Mouse (Mus musculus): ENCODE data around the gene Insyn1. TPM values are rescaled to one million over a fixed set of nuclear protein-coding genes. Genes with fewer than 3 reads are reported as not detected.

Gene Insyn1
- total RNA-seq, 2 experiments from 2014 or later = not detected

- ATAC-seq (replicated peaks; ENCODE audit: poor library complexity, severe bottlenecking) = no peak
Measured at GRCm38 (mm10) chr9:58473211-58473815, 15.1 kb upstream of the Insyn1 start.

GRCm38 (mm10) chr9:58487076-58487475, 1.3 kb upstream of the Insyn1 start:
- no peak for ATAC-seq (replicated peaks; ENCODE audit: poor library complexity, severe bottlenecking)

GRCm38 (mm10) chr9:58489133-58489864, 896 bp downstream of the Insyn1 start:
- ATAC-seq (replicated peaks; ENCODE audit: poor library complexity, severe bottlenecking) = no peak

- ATAC-seq (replicated peaks; ENCODE audit: poor library complexity, severe bottlenecking) = no peak
Measured at GRCm38 (mm10) chr9:58489865-58490165, 1.4 kb downstream of the Insyn1 start.

- ATAC-seq (replicated peaks; ENCODE audit: poor library complexity, severe bottlenecking) = no peak
Measured at GRCm38 (mm10) chr9:58490391-58490790, 2.0 kb downstream of the Insyn1 start.

- ATAC-seq (replicated peaks; ENCODE audit: poor library complexity, severe bottlenecking) = no peak
Measured at GRCm38 (mm10) chr9:58495035-58495434, 6.6 kb downstream of the Insyn1 start.

GRCm38 (mm10) chr9:58496470-58497182, 8.2 kb downstream of the Insyn1 start:
- ATAC-seq (replicated peaks; ENCODE audit: poor library complexity, severe bottlenecking) = no peak; the same call in 1 of the 2 replicates

- no peak for ATAC-seq (replicated peaks; ENCODE audit: poor library complexity, severe bottlenecking)
Measured at GRCm38 (mm10) chr9:58497942-58498341, 9.5 kb downstream of the Insyn1 start.

GRCm38 (mm10) chr9:58500946-58501345, 12.5 kb downstream of the Insyn1 start:
- ATAC-seq (replicated peaks; ENCODE audit: poor library complexity, severe bottlenecking) = no peak

GRCm38 (mm10) chr9:58507216-58508005, 19.0 kb downstream of the Insyn1 start:
- ATAC-seq (replicated peaks; ENCODE audit: poor library complexity, severe bottlenecking) = no peak

GRCm38 (mm10) chr9:58510452-58510851, 22.0 kb downstream of the Insyn1 start:
- peak; percentile 83 for ATAC-seq (replicated peaks; ENCODE audit: poor library complexity, severe bottlenecking)

GRCm38 (mm10) chr9:58513749-58514148, 25.3 kb downstream of the Insyn1 start:
- ATAC-seq (replicated peaks; ENCODE audit: poor library complexity, severe bottlenecking) = no peak

- ATAC-seq (replicated peaks; ENCODE audit: poor library complexity, severe bottlenecking) = no peak
Measured at GRCm38 (mm10) chr9:58516480-58516879, 28.1 kb downstream of the Insyn1 start.

GRCm38 (mm10) chr9:58517866-58518750, 29.7 kb downstream of the Insyn1 start:
- peak; percentile 64 for ATAC-seq (replicated peaks; ENCODE audit: poor library complexity, severe bottlenecking)

GRCm38 (mm10) chr9:58519953-58520352, 31.6 kb downstream of the Insyn1 start:
- no peak for ATAC-seq (replicated peaks; ENCODE audit: poor library complexity, severe bottlenecking)

GRCm38 (mm10) chr9:58520816-58521581, 32.6 kb downstream of the Insyn1 start:
- ATAC-seq (replicated peaks; ENCODE audit: poor library complexity, severe bottlenecking) = no peak

- ATAC-seq (replicated peaks; ENCODE audit: poor library complexity, severe bottlenecking) = peak; percentile 31
Measured at GRCm38 (mm10) chr9:58521883-58522423, 33.5 kb downstream of the Insyn1 start.

- ATAC-seq (replicated peaks; ENCODE audit: poor library complexity, severe bottlenecking) = no peak
Measured at GRCm38 (mm10) chr9:58525108-58525507, 36.7 kb downstream of the Insyn1 start.

- no peak for ATAC-seq (replicated peaks; ENCODE audit: poor library complexity, severe bottlenecking)
Measured at GRCm38 (mm10) chr9:58527841-58528240, 39.4 kb downstream of the Insyn1 start.
